Mouse (Mus musculus): Measurements from ENCODE around the gene Gnat3.

Gnat3 gene

GRCm38 (mm10) chr5:18007067-18007466 is 44.7 kb downstream of the Gnat3 start:
- DNase-seq: no peak

GRCm38 (mm10) chr5:18010301-18010700 is 48.0 kb downstream of the Gnat3 start:
- DNase-seq: no peak

DNA sequence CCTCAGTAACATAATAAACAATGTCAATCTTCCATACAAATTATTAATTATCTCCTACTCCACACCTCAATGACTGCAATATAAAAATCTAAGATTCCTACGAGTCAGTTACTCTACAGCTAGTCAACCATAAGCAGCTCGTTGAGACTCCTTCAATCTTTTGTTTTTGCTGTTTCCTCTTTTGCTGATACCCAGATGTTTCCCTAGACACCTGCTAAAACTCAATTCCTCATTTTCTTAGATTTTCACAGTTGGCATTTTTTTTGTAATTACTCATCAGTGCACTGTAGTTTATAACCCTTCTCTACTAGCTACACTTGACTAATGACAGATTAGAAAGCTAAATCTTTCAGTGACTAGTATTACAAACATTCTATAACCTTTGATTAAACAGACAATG is 50.8 kb downstream of the Gnat3 start:
- DNase-seq: no peak

DNA sequence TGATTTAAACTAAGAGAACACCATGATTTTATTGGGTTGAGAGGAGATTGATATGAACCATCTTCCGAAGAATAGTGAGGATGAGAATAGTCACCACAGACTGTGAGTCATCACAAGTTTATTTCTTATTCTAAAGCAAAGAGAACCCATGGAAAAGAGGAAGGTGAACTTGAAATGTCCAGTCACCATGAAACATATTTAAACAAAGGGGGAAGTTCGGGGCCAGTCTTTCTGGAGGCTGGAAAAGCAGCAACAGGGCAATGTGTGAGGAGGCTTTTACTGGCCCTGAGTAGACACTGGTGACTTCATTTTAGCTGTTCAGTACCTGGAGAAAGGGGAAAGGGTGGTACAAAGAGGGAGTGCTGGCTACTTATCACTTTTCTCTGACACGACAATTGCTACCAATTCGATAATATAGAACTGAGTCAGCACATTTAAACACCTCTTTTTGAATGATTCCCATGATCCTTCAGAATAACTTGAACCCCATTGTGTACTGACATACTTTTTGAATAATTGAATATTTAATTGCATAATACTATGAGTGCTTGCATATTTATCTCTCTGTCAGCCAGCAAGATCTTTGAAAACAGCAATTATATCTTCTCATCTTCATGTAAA is 52.0 kb downstream of the Gnat3 start:
- DNase-seq: no peak

DNA sequence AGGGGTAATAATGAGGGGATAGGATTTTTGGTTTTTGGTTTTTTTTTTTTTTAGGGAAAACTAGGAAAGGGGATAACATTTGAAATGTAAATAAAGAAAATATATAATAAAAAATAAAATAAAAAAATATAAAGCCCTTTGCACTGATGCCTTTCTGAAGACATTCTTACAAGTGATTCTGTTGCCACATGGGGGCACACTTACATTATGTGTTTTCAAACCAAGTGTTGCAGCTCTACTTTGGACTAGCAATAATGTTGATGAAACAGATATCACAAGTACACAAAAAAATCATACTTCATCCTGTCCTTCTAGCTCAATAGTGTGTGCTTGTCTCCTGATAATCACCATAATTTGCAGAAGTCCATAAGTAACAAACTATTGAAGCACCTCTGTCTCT is 61.0 kb downstream of the Gnat3 start:
- DNase-seq: no peak

DNA sequence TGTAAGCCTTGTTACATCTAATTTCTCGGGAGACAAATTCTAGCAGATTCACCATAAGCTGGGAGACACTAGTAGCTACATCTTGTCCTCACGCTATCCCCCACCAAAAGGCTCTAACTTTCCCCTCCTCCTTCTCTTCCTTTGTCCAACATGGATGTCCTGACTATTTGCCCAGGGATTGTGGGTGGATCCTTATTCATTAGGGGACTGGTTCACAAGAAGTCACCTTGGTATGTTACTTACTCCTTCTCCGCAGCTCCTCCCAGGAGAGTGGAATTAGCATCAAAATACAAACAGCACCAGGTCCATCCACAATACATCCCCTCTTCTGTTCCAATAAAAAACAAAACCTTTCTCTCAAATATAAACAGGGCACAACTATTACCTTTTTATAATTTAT is 65.2 kb downstream of the Gnat3 start:
- DNase-seq: no peak

DNA sequence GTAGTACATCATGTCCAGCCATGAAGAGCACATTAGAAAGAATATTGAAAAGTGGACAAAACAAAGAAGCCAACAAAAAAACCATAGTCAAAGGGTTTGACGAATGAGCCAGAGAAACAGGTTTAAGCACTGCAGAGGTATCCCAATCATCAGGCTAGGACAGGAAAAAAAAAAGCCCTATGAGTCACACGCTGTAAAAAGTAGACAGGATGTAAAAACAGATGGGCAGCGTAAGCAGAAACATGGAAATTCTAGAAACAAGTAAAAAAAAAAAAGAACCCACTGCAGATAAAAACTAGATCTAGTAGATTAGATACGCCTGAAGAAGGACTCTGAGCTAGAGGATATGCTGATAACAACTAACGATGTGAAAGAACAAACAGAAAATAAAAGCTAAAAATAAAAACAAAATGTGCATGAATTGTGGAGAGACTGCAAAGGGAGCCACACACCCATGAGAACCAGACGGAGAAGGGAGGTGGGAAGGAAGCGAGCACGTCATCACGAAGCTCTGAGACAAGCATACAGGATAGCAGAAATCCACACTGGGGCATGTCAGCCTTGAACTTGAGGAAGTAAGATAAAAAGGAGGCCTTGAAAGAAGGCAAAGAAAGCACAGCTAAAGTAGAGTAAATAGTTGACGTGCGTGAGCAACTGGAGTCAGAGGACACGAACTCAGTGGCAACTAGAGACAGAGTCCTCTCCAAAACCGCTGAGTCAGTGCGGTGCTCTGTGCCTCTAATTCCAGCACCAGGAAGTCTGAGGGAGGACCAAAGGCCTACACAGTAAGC is 73.7 kb downstream of the Gnat3 start:
- DNase-seq: no peak

DNA sequence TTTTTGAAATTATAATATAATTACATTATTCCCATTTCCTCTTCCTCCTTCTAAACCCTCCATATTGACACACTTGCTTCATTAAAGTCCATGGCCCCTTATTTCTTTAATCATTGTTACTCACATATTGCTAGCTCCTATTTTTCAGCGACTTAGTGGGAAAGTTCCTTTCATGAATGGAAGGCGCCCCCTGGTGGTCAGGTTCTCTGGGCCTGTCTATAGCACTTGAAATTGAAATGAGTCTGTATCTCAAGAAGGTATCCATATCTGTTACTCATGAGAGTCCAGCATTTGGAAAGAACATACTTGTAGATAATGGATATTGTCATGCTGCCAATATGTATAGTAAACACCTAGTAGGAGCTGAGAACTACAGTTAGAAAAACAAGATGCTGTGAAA is 80.7 kb downstream of the Gnat3 start:
- DNase-seq: peak; percentile 32 to 72

DNA sequence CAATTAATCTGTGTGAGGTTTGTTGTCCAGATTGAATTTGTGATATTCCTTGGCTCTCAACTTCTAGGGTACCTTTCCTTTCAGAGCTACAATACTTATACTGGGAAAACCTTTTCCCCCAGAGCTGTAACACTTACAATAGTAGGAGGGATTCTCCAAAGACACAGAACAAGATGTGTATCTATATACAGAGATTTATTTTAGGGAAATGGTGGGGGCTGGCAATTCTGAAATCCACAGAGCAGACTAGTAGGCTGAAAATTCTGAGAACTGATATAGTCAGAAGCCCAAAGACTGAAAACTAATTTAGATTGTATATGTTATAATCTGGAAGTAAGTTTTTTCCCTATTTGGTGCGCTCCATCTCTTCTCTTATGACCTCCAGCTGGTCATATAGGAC is 86.5 kb downstream of the Gnat3 start:
- no peak for DNase-seq

DNA sequence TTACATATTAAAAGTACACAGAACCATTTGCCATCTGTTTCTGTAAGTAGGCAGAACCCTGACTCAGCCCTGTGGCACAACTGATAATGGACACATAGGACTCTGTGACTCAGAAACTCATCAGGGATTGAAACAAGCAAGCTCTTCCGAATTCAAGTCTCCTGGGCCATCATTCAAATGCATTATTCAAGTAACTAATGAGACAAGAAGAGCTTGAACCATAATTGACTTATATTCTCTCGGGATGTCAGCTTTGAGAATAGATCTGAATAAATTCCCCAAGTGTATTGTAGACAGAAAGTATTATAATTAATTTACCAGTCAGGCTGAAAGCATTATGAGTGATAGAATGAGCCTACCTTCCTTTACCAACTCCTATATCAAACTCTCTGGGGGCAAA is 93.0 kb downstream of the Gnat3 start:
- no peak for DNase-seq

All from cerebellum, postnatal 25 days (tissue).